Mouse (Mus musculus) liver, postnatal 0 days (tissue): ENCODE data around the gene Gm44805. TPM values are rescaled to one million over a fixed set of nuclear protein-coding genes. Genes with fewer than 3 reads are reported as not detected.

ENCODE experiments used
- ATAC-seq: fragments of 200-750 bp; cut with Nextera tagmentation; 2 replicates; pipeline ENCODE4 v1.8.0; 2017; ENCODE audit warnings: mild to moderate bottlenecking, moderate library complexity
- DNase-seq: peaks from one replicate; pipeline ENCODE4 v3.0.0-alpha.2; 2016
- H3K27ac ChIP-seq: fragments of 300-500 bp; sonication (generic); 2 replicates; pipeline ENCODE4 v1.5.1; 2014; ENCODE audit warnings: antibody characterized with exemption, moderate library complexity, mild to moderate bottlenecking, low read depth
- H3K27me3 ChIP-seq: fragments of 300-500 bp; sonication (generic); 2 replicates; pipeline ENCODE4 v1.6.1; 2014; ENCODE audit warnings: low read length, control low read depth, mixed read lengths; ENCODE audit not compliant: insufficient read depth
- H3K36me3 ChIP-seq: fragments of 300-500 bp; sonication (generic); replicated peaks from 2 replicates; pipeline ENCODE4 v1.6.1; 2014; ENCODE audit warnings: mild to moderate bottlenecking, control low read depth, low read length, moderate library complexity, mixed read lengths; ENCODE audit not compliant: insufficient read depth
- H3K4me1 ChIP-seq: fragments of 300-500 bp; sonication (generic); 2 replicates; pipeline ENCODE4 v1.6.1; 2014; ENCODE audit warnings: antibody characterized with exemption, mild to moderate bottlenecking, control low read depth; ENCODE audit not compliant: insufficient read depth
- H3K4me2 ChIP-seq: fragments of 300-500 bp; sonication (generic); 2 replicates; pipeline ENCODE4 v1.6.1; 2014; ENCODE audit warnings: low read depth, mild to moderate bottlenecking, low read length, moderate library complexity, mixed read lengths
- H3K4me3 ChIP-seq: fragments of 300-500 bp; sonication (generic); 2 replicates; pipeline ENCODE4 v1.5.1; 2014; ENCODE audit warnings: low read depth, low read length
- H3K9ac ChIP-seq: fragments of 300-500 bp; sonication (generic); replicated peaks from 2 replicates; pipeline ENCODE4 v1.6.1; 2014; ENCODE audit warnings: mild to moderate bottlenecking, moderate library complexity
- H3K9me3 ChIP-seq: fragments of 300-500 bp; sonication (generic); 2 replicates; pipeline ENCODE4 v1.6.1; 2016; ENCODE audit warnings: mild to moderate bottlenecking, control low read depth, low read length, mixed read lengths
- CTCF ChIP-seq: sonication (generic); IDR thresholded peaks from 2 replicates; pipeline ENCODE4 v1.5.1; 2016; ENCODE audit warnings: antibody characterized with exemption, low read depth
- EP300 ChIP-seq: IDR thresholded peaks from 2 replicates; pipeline ENCODE4 v1.6.1; 2016; ENCODE audit warnings: antibody characterized with exemption, low read depth, mild to moderate bottlenecking
- WGBS: fragments of 180-500 bp; shearing (Covaris S2); extraction: QIAGEN DNeasy Blood & Tissue Kit; methylation state at CpG from one replicate; pipeline ENCODE4 v1.1.7; 2014; ENCODE audit not compliant: insufficient replicate concordance; 5-methylcytosine and 5-hydroxymethylcytosine counted together
- polyA plus RNA-seq: library from polyadenylated mRNA; unstranded; fragments of >200 nt; fragmentation: Nextera tagmentation; extraction: Ambion mirVana; gene quantifications from 2 replicates; pipeline ENCODE4 v1.2.1, GENCODE M21; 2015

Gene Gm44805
- polyA plus RNA-seq, 1 experiment from 2014 or later, result 187 TPM

- ATAC-seq, result no peak
- TF ChIP-seq EP300 (no peak), CTCF (no peak)
- Histone ChIP-seq H3K36me3 (peaks cover 7% of the 10 kb centered on the region; the same call in 1 of the 2 replicates), H3K4me3 (no peak overlapping the region), H3K4me1 (peaks cover 24% of the 10 kb centered on the region), H3K27ac (no peak overlapping the region), H3K9me3 (0 out of 2 replicates have a peak, but pooled peaks cover 6% of the 10 kb centered on the region), H3K27me3 (no peaks in the 10 kb centered on the region), H3K9ac (no peak overlapping the region), H3K4me2 (no peak overlapping the region)
- 80% methylated on average over 4 of the region's 4 CpGs for WGBS
- no peak for DNase-seq
These were observed 36.1 kb upstream of the Gm44805 start for GRCm38 (mm10) chr7:19717346-19717745.

- Histone ChIP-seq H3K4me3 (no peak overlapping the region), H3K4me2 (no peak overlapping the region), H3K4me1 (peaks cover 24% of the 10 kb centered on the region), H3K9ac (no peak overlapping the region), H3K27me3 (no peaks in the 10 kb centered on the region), H3K36me3 (peaks cover 11% of the 10 kb centered on the region), H3K9me3 (0 out of 2 replicates have a peak, but pooled peaks cover 6% of the 10 kb centered on the region), H3K27ac (0 out of 2 replicates have a peak overlapping the region, but pooled peaks have one; percentile 81)
- DNase-seq, result no peak
- WGBS, result 82% methylated on average over 2 of the region's 2 CpGs
- no peak for ATAC-seq
- TF ChIP-seq CTCF (no peak), EP300 (no peak)
These were observed 35.6 kb upstream of the Gm44805 start for GRCm38 (mm10) chr7:19716822-19717221.

GRCm38 (mm10) chr7:19716055-19716682 lies 34.9 kb upstream of the Gm44805 start:
- DNase-seq (no peak), ATAC-seq (no peak)
- WGBS, result 6% methylated on average over 18 of the region's 18 CpGs
- Histone ChIP-seq H3K27ac (peak overlapping the region; percentile 81), H3K9ac (peak overlapping the region; percentile 28), H3K4me3 (peak overlapping the region; percentile 43), H3K4me1 (peaks cover 24% of the 10 kb centered on the region), H3K27me3 (no peaks in the 10 kb centered on the region), H3K36me3 (peaks cover 18% of the 10 kb centered on the region), H3K4me2 (peak overlapping the region; percentile 73), H3K9me3 (0 out of 2 replicates have a peak, but pooled peaks cover 5% of the 10 kb centered on the region)
- TF ChIP-seq CTCF (no peak), EP300 (no peak)

- Histone ChIP-seq H3K36me3 (peaks cover 22% of the 10 kb centered on the region), H3K9ac (peak within 1 kb of the TSS; percentile 95), H3K4me2 (peak within 1 kb of the TSS; percentile 96), H3K27me3 (no peaks in the 10 kb centered on the region), H3K4me1 (peaks cover 24% of the 10 kb centered on the region), H3K27ac (peak within 1 kb of the TSS; percentile 86), H3K4me3 (peak within 1 kb of the TSS; percentile 87), H3K9me3 (no peaks in the 10 kb centered on the region)
- peak; percentile 95 for ATAC-seq
- TF ChIP-seq EP300 (peak; percentile 57), CTCF (no peak)
- 0% methylated on average over 53 of the region's 59 CpGs for WGBS
- peak; percentile 98 for DNase-seq
These were observed 34.2 kb upstream of the Gm44805 start, which contains the start of gene Tomm40 for GRCm38 (mm10) chr7:19715239-19716054. Gene Tomm40, minus strand, starts transcription at chr7:19715438.

GRCm38 (mm10) chr7:19714836-19715235 lies 33.6 kb upstream of the Gm44805 start:
- Histone ChIP-seq H3K4me3 (peak overlapping the region; percentile 87), H3K9ac (peak overlapping the region; percentile 95), H3K4me1 (peaks cover 24% of the 10 kb centered on the region), H3K27ac (peak overlapping the region; percentile 86), H3K4me2 (peak overlapping the region; percentile 96), H3K9me3 (no peaks in the 10 kb centered on the region), H3K27me3 (no peaks in the 10 kb centered on the region), H3K36me3 (peaks cover 26% of the 10 kb centered on the region)
- DNase-seq (no peak), ATAC-seq (no peak)
- TF ChIP-seq CTCF (no peak), EP300 (no peak)
- WGBS, result under 1% methylated on average over 37 of the region's 39 CpGs

GRCm38 (mm10) chr7:19713598-19713997 lies 32.4 kb upstream of the Gm44805 start:
- H3K27ac ChIP-seq, result peak overlapping the region; percentile 86; the same call in 1 of the 2 replicates
- peak overlapping the region; percentile 96; the same call in 1 of the 2 replicates for H3K4me2 ChIP-seq
- no peak overlapping the region for H3K9ac ChIP-seq
- no peaks in the 10 kb centered on the region for H3K9me3 ChIP-seq
- no peak for ATAC-seq
- peaks cover 24% of the 10 kb centered on the region for H3K4me1 ChIP-seq
- H3K27me3 ChIP-seq, result no peaks in the 10 kb centered on the region
- TF ChIP-seq EP300 (no peak), CTCF (no peak)
- DNase-seq, result no peak
- 78% methylated on average over 9 of the region's 9 CpGs for WGBS
- no peak overlapping the region for H3K4me3 ChIP-seq
- peaks cover 37% of the 10 kb centered on the region for H3K36me3 ChIP-seq
